Mouse (Mus musculus): ENCODE results near the gene Sypl.

DNA sequence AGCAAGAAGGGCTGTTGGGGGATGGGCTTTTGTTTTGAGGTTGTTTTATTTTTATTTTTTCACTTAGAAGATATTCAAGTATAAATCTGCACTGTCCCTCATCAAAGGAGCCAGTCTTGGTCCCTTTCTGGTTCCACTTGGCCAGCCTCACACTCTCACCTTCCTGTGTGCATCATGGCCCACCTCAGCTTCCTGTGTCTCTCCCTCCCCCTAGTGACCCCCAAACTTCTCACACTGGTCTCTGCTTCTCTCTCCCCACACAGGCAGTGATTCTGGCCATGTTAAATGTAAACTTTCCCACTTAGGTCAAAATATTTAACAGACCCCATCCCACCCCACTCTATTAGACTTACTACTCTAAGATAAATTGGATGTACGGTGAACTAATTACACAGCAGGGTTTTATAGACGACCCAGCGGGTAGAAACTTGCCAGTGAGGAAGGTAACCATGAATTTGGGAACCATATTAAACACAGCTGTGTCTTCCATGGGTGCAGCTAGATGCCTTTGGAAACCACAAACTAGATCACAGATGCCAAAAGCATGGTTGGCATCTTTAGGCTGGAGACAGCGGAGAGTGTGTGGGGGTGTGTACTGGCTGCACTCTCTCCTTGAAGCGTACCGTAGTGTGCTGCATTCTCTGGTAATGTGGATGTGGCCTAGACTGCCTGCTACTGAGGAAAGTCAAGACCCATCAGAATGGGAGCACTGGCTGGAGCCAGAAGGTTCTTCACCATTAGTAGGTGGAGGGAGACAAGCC is 55.7 kb downstream of the Sypl start:
- TF ChIP-seq CTCF (IDR thresholded peaks at IDR 0.05; ENCODE audit: borderline replicate concordance, insufficient read depth, low read depth, low read length), result no peak
- TF ChIP-seq POLR2A (IDR thresholded peaks at IDR 0.05; ENCODE audit: borderline replicate concordance, insufficient read depth, low read length), result no peak
